Mouse (Mus musculus) heart, adult 8-10 months (tissue): ENCODE measurements around the gene Tada2a. TPM values are rescaled to one million over a fixed set of nuclear protein-coding genes. Genes with fewer than 3 reads are reported as not detected.
A peak's percentile ranks its signal among the peaks of the same experiment; 100 is the strongest.

ENCODE experiments used
- DNase-seq: peaks from one replicate; pipeline ENCODE4 v3.0.0; 2022; ENCODE audit warnings: low spot score
- total RNA-seq, 4 experiments: library from RNA; stranded (reverse); gene quantifications; 2 replicates each; pipeline ENCODE4 v1.2.4; 2022

The Tada2a gene
- total RNA-seq, 4 experiments from 2014 or later: 8.0 to 8.2 (median 8.1) TPM

GRCm38 (mm10) chr11:84066071-84066481, 63.3 kb downstream of the Tada2a start:
- no peak for DNase-seq

DNA sequence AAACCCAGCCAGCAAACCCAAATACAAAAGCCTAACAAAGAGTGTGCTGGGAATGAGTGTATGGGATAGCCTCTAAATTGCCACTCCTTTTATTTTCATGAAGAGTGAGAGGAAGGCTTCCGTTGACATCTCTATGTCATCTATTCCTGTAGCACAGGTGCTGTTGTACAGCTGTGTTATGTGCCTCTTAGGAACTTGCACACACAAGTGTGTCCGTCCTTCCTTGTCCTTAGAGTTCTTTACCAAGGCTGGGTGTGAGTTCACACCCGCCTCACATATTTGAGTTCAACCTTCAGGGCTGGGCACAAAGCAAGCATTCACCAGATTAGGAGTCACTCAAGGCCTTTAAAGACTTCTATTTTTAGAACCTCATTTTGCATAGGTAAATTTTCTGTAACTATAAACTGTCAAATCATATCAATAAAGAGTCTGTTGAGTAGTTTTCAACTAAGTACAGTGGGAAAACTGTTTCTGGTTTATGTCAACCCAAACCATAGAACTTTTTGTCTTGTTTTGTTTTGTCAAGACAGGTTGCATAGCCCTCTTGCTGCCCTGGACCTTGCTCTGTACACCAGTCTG, 65.7 kb downstream of the Tada2a start:
- DNase-seq: no peak

- DNase-seq: no peak
Measured at GRCm38 (mm10) chr11:84062805-84063204, 66.6 kb downstream of the Tada2a start.

GRCm38 (mm10) chr11:84061881-84062280, 67.5 kb downstream of the Tada2a start:
- no peak for DNase-seq

GRCm38 (mm10) chr11:84060635-84061034, 68.8 kb downstream of the Tada2a start:
- DNase-seq: no peak

DNA sequence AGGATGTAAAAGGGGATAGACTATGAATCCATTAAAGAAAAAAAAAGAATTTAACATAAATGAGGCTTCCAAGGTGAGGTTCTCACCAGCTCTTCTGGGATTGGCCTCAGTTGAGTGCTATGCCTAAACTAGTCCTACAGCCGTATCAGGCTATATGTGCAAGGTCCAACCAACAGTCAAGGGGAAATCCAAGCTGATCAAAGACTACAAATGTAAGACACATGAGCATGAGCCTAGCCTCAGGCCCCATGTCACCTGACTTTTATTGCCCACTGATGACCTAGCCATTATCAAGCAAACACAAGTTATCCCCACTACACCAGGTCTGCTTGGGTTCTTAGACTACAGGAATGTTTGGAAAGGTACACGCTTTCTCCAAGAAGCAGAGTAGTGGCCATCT, 69.6 kb downstream of the Tada2a start:
- DNase-seq: no peak

GRCm38 (mm10) chr11:84057418-84057817, 72.0 kb downstream of the Tada2a start:
- no peak for DNase-seq

DNA sequence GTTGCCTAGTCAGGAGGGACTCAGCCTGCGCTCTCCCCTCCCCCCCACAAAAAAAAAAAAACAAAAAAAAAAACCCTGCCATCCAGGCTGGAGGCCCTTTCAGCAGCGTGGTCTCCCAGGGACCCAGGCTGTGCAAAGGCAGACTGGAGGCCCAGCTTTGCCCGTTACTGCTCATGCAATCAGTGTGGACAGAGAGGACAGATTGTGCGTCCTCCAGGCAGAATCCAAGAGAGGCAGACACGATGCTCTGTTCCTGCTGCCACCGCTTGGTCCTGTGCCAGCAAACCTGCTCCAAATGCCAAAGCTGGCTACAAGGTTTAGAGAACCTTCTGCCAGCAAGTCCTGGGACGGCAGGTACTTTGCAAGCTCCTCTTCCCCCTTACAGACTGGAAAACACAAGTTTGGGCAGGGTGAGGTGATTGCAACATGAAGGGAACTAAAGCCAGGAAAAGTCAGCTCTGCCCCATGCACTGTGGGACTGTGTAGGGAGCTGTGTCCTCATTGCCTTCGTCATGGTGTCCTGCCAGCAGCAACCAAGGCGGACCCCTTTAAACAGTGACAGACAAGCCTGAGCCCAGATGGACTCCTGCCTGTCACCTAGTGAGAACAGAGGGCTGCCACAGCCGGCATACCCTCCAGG, 75.8 kb downstream of the Tada2a start:
- DNase-seq: no peak

- DNase-seq: no peak
Measured at GRCm38 (mm10) chr11:84053055-84053454, 76.3 kb downstream of the Tada2a start.

- no peak for DNase-seq
Measured at GRCm38 (mm10) chr11:84048411-84048810, 81.0 kb downstream of the Tada2a start.

DNA sequence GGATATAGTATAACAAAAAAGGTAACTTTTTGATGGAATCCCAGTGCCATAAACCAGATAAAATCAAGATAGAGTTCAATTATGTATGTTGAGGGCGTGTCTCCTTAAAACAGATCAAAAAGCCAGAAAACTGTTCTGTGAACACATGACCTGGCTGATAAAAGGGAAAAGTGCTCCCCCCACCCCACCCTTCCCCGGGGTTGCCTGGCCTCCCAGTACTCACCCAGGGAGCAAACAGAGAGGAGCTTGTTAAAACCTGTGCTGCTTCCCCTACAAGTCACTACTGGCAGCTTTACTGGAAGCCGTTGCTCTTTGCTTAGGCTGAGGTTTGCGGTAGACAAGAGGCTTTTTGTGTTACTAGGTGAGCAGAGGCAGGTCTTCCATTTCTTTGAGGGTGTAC, 82.1 kb downstream of the Tada2a start:
- no peak for DNase-seq

- no peak for DNase-seq
Measured at GRCm38 (mm10) chr11:84044988-84045387, 84.4 kb downstream of the Tada2a start.

GRCm38 (mm10) chr11:84042808-84043762, 86.3 kb downstream of the Tada2a start:
- no peak for DNase-seq

DNA sequence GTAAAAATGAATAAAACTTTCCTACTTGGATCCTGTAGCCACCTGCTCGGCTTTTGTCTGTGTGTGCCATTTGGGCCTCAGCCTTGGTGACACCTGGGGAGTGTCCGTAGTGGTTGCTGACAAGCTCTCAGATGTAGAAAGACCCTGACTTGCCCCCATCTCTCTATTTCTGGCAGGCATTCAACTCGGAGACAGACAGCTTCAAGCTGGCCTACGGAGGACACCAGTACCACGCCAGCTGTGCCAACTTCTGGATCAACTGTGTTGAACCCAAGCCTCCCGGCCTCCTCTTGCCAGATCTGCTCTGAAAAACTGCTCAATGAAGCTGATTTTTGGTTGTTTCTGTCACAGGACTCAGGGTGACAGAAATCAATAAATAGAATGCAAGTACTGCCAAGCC, 88.8 kb downstream of the Tada2a start:
- DNase-seq: no peak

GRCm38 (mm10) chr11:84033671-84034070, 95.7 kb downstream of the Tada2a start:
- DNase-seq: no peak

GRCm38 (mm10) chr11:84032559-84032958, 96.8 kb downstream of the Tada2a start:
- DNase-seq: no peak

DNA sequence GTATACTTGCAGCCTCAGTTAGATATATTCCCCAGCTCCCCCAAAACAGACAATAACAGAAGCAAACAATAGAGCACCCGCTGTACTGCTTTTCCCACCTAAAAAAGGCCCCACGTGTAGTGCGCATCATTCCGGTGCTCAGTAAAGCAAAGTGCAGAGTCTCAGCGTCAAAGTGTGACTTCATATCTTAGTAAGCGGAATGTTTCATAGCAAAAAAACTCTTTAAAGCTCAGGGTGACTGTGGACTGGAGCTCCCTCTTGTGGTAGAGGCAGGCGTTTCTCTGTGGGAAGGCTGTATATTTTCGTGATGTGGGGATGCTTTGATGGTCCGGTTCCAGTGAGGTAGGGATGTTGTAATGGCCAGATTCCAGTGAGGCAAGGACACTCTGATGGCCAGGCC, 97.4 kb downstream of the Tada2a start:
- DNase-seq: peak; percentile 16

Other genes with a start within 250 kb of the Tada2a start
- gene Ddx52, start 187.5 kb downstream of the Tada2a start, total RNA-seq: 10 to 100 TPM in 2 of 4 experiments, 1 to 10 TPM in 2; 9.7 to 11.8 (median 10.0) TPM
- gene Synrg, start 165.2 kb downstream of the Tada2a start, total RNA-seq: 10 to 100 TPM; 29.1 to 32.4 (median 29.5) TPM
- under 1 TPM in 3 of 4 experiments, not detected in 1; 0.50 to 0.80 (median 0.78) TPM for gene Dusp14, start 60.3 kb downstream of the Tada2a start, total RNA-seq
- gene Acaca, start 72 bp upstream of the Tada2a start, total RNA-seq: 10 to 100 TPM; 14.3 to 18.9 (median 16.8) TPM
- not detected for gene Gm11437, start 37.9 kb upstream of the Tada2a start, total RNA-seq